Mouse (Mus musculus) liver, adult (tissue): Measurements from ENCODE around the gene Znrf2.

ENCODE experiments used
- GATA4 ChIP-seq: IDR thresholded peaks from 2 replicates; pipeline ENCODE4 v1.6.1; 2014; ENCODE audit warnings: mild to moderate bottlenecking, low read length; ENCODE audit not compliant: insufficient replicate concordance

Gene Znrf2

GRCm38 (mm10) chr6:54916163-54916562 lies 99.4 kb downstream of the Znrf2 start:
- TF ChIP-seq GATA4: no peak

GRCm38 (mm10) chr6:54916941-54917340 lies 100.2 kb downstream of the Znrf2 start:
- TF ChIP-seq GATA4: no peak

GRCm38 (mm10) chr6:54917523-54917922 lies 100.8 kb downstream of the Znrf2 start:
- no peak for TF ChIP-seq GATA4

GRCm38 (mm10) chr6:54918521-54918920 lies 101.8 kb downstream of the Znrf2 start:
- TF ChIP-seq GATA4: no peak

- no peak for TF ChIP-seq GATA4
Measured at GRCm38 (mm10) chr6:54924538-54924937, 107.8 kb downstream of the Znrf2 start.

- no peak for TF ChIP-seq GATA4
Measured at GRCm38 (mm10) chr6:54925736-54926440, 109.2 kb downstream of the Znrf2 start.

- TF ChIP-seq GATA4: no peak
Measured at GRCm38 (mm10) chr6:54926899-54927298, 110.2 kb downstream of the Znrf2 start.

- TF ChIP-seq GATA4: no peak
Measured at GRCm38 (mm10) chr6:54927946-54928345, 111.2 kb downstream of the Znrf2 start.

- TF ChIP-seq GATA4: no peak
Measured at GRCm38 (mm10) chr6:54931641-54932040, 114.9 kb downstream of the Znrf2 start.

GRCm38 (mm10) chr6:54932526-54932925 lies 115.8 kb downstream of the Znrf2 start:
- TF ChIP-seq GATA4: no peak

- no peak for TF ChIP-seq GATA4
Measured at GRCm38 (mm10) chr6:54933216-54933615, 116.5 kb downstream of the Znrf2 start.

- TF ChIP-seq GATA4: no peak
Measured at GRCm38 (mm10) chr6:54933866-54934265, 117.2 kb downstream of the Znrf2 start.

GRCm38 (mm10) chr6:54934313-54934712 lies 117.6 kb downstream of the Znrf2 start:
- TF ChIP-seq GATA4: no peak

GRCm38 (mm10) chr6:54934930-54935329 lies 118.2 kb downstream of the Znrf2 start:
- TF ChIP-seq GATA4: no peak

- no peak for TF ChIP-seq GATA4
Measured at GRCm38 (mm10) chr6:54936496-54936895, 119.8 kb downstream of the Znrf2 start.

- TF ChIP-seq GATA4: peak; percentile 92
Measured at GRCm38 (mm10) chr6:54939631-54940030, 122.9 kb downstream of the Znrf2 start.

- no peak for TF ChIP-seq GATA4
Measured at GRCm38 (mm10) chr6:54940126-54940525, 123.4 kb downstream of the Znrf2 start.
